Mouse (Mus musculus) cortical plate, adult 2 months (tissue): Measurements from ENCODE around the gene Esr2.

ENCODE experiments used
- CTCF ChIP-seq: fragments of 200-500 bp; IDR thresholded peaks from 2 replicates; pipeline ENCODE4 v1.5.1; 2011; ENCODE audit warnings: mild to moderate bottlenecking, control low read depth, low read length; ENCODE audit not compliant: insufficient read depth; ENCODE audit errors: extremely low read depth
- POLR2A ChIP-seq: fragments of 200-500 bp; IDR thresholded peaks from 2 replicates; pipeline ENCODE4 v1.6.1; 2011; ENCODE audit warnings: mild to moderate bottlenecking, low read length, control low read depth; ENCODE audit not compliant: insufficient read depth; ENCODE audit errors: extremely low read depth

DNA sequence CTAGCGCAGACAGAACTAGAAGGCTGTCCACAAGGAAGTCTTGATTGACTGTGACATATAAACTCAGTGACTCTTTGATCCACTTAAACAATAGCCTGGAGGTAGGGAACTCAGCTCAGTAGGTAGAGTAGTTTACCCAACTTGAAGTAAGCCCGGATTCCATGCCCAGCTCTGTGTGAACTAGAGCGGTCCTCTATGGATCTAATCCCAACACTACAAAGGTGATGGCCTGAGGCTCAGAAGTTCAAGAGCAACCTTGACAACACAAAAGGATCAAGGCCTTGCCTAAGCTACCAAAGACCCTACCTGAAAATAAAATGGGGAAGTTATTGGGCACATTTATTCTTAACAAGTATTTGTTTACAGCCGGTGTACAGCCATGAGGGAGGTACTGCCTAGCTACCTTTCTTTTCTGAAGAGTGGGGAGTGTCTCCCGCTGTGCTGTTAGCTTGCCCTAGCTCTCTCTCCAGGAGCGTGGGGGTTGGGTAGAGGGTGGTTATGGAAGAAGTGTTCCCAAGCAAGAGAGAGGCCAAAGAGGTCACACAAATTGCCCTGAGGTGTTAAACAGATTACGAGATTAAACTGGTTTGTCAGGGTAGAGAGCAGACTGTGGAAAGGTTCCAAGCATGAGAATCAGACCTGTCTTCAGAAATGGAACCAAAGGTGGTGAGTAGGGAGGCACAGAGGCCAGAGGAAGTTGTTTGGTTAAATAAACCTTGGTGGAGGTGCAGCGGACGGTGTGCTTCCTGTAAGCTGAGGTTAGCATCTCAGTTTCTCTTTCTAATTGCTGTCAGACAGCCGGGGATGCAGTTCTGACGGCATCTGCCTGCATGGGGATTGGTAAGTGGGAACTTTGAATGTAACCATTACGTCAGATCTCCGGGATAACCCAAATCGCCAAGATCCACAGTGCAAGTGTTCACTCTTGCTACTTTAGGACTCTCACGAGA lies 90.8 kb downstream of the Esr2 start:
- TF ChIP-seq POLR2A, result no peak
- TF ChIP-seq CTCF, result no peak
